Mouse (Mus musculus): ENCODE data around the gene Ppp1r16b.

GRCm38 (mm10) chr2:158686394-158686793, 21.2 kb downstream of the Ppp1r16b start:
- TF ChIP-seq CTCF (IDR thresholded peaks at IDR 0.05; ENCODE audit: borderline replicate concordance, control insufficient read depth, extremely low read depth, insufficient read depth, low read length, poor library complexity) (no peak), POLR2A (IDR thresholded peaks at IDR 0.05; ENCODE audit: control insufficient read depth, extremely low read depth, insufficient read depth, low read length, poor library complexity) (no peak)
